13 mouse cellular contexts compared by ENCODE assay signal in the genomic region with DNA sequence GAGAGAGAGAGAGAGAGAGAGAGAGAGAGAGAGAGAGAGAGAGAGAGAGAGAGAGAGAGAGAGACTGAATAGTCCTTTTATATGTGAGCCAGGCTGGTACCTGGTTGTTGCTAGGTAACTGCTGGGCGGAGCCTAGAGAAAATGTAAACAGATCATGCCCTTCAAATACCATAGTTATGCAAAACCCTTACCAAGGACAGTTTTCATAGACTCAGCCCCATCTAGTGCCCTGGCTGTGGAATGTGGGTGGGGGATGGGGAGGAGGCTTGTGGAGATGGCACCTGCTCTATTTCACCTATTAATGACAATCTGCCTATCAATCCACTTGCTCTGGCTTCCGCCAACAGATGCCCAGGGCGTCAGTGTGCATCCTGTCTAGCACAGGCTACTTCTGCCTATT.
DNase-seq lines count a peak whose midpoint lies in the region; ATAC-seq and TF ChIP-seq lines count a peak whose summit lies in the region.
"Had no signal": no experiment of that assay in that cellular context is flagged by ENCODE, and none has a peak within 500 bp of the region (broad histone marks: within the 10 kb centered on the region; RNA-seq: fewer than 3 reads in every experiment).

No protein-coding gene starts in this region.

- peak; percentile 39 for DNase-seq in embryo, embryonic 10 days (ENCODE audit: low spot score)
- no peak for DNase-seq in embryo, embryonic 9.5 days (ENCODE audit: extremely low spot score)
- DNase-seq in left cerebral cortex, postnatal 4 days: peak; percentile 39
- DNase-seq in left cerebral cortex, adult 9 months (ENCODE audit: low spot score in 2 of 2): no peak
- peak; percentile 90 for DNase-seq in ZHBTc4 (ENCODE audit: low read depth, low spot score)
- peak; percentile 18 for DNase-seq in lung, postnatal 0 days (ENCODE audit: low spot score)
- no peak for DNase-seq in adrenal gland, postnatal 10 days
- DNase-seq: adrenal gland, adult 8-10 months; spleen, adult 18-20 months; thymus, adult 2 months had no signal

- H3K4me2 ChIP-seq in lung, postnatal 0 days (replicated peaks; ENCODE audit: low read depth, low read length): no peak overlapping the region
- H3K4me2 ChIP-seq in forebrain, embryonic 13.5 days: no peak overlapping the region
- H3K4me2 ChIP-seq: limb, embryonic 13.5 days had no signal

- no peak for TF ChIP-seq EP300 in lung, postnatal 0 days (IDR thresholded peaks at IDR 0.05)

- peak; percentile 44; the same call in 1 of the 2 replicates for ATAC-seq in lung, postnatal 0 days
- ATAC-seq in forebrain, embryonic 13.5 days: no peak

- intact Hi-C loops in left cerebral cortex, postnatal 4 days (cut with DNase I): no loop called here

- no peak overlapping the region for H3K9ac ChIP-seq in lung, postnatal 0 days (replicated peaks; ENCODE audit: low read depth)
- H3K9ac ChIP-seq in forebrain, embryonic 13.5 days: no peak overlapping the region
- H3K9ac ChIP-seq: limb, embryonic 13.5 days had no signal

- WGBS in lung, postnatal 0 days: 55% methylated on average over 3 of the region's 3 CpGs
- 58% methylated on average over 3 of the region's 3 CpGs for WGBS in forebrain, embryonic 13.5 days

- no peak overlapping the region for H3K27ac ChIP-seq in lung, postnatal 0 days (ENCODE audit: low read length)
- no peak overlapping the region for H3K27ac ChIP-seq in forebrain, embryonic 13.5 days
- H3K27ac ChIP-seq: limb, embryonic 13.5 days had no signal

- H3K27me3 ChIP-seq in lung, postnatal 0 days (replicated peaks; ENCODE audit: insufficient read depth, low read length): no peaks in the 10 kb centered on the region
- H3K27me3 ChIP-seq in forebrain, embryonic 13.5 days: peaks cover 48% of the 10 kb centered on the region
- H3K27me3 ChIP-seq: limb, embryonic 13.5 days had no signal

- no peaks in the 10 kb centered on the region for H3K4me1 ChIP-seq in lung, postnatal 0 days (ENCODE audit: insufficient read depth, low read depth, low read length)
- peaks cover 34% of the 10 kb centered on the region for H3K4me1 ChIP-seq in forebrain, embryonic 13.5 days

- no peaks in the 10 kb centered on the region for H3K9me3 ChIP-seq in lung, postnatal 0 days (ENCODE audit: low read length)
- H3K9me3 ChIP-seq in forebrain, embryonic 13.5 days (replicated peaks): peaks cover 5% of the 10 kb centered on the region; the same call in 1 of the 2 replicates

- no peak overlapping the region for H3K4me3 ChIP-seq in lung, postnatal 0 days (ENCODE audit: low read depth, low read length)
- H3K4me3 ChIP-seq in forebrain, embryonic 13.5 days: no peak overlapping the region
- H3K4me3 ChIP-seq: limb, embryonic 13.5 days; myocyte had no signal

- H3K36me3 ChIP-seq in lung, postnatal 0 days (ENCODE audit: insufficient read depth, low read length): no peaks in the 10 kb centered on the region
- no peaks in the 10 kb centered on the region for H3K36me3 ChIP-seq in forebrain, embryonic 13.5 days (ENCODE audit: poor library complexity, severe bottlenecking)
- H3K36me3 ChIP-seq: limb, embryonic 13.5 days had no signal

- TF ChIP-seq CTCF in lung, postnatal 0 days (IDR thresholded peaks at IDR 0.05): no peak

Comparison
In these comparisons a context has a peak if more than half of its experiments do, and no peak if none do; other contexts are left out.
1. DNase-seq: peak in embryo, embryonic 10 days (single experiment), left cerebral cortex, postnatal 4 days (single experiment), ZHBTc4 (single experiment) and lung, postnatal 0 days (single experiment); none in embryo, embryonic 9.5 days (single experiment), left cerebral cortex, adult 9 months (0 of 2) and adrenal gland, postnatal 10 days (single experiment).